Mouse (Mus musculus): ENCODE results near the gene Greb1.

DNA sequence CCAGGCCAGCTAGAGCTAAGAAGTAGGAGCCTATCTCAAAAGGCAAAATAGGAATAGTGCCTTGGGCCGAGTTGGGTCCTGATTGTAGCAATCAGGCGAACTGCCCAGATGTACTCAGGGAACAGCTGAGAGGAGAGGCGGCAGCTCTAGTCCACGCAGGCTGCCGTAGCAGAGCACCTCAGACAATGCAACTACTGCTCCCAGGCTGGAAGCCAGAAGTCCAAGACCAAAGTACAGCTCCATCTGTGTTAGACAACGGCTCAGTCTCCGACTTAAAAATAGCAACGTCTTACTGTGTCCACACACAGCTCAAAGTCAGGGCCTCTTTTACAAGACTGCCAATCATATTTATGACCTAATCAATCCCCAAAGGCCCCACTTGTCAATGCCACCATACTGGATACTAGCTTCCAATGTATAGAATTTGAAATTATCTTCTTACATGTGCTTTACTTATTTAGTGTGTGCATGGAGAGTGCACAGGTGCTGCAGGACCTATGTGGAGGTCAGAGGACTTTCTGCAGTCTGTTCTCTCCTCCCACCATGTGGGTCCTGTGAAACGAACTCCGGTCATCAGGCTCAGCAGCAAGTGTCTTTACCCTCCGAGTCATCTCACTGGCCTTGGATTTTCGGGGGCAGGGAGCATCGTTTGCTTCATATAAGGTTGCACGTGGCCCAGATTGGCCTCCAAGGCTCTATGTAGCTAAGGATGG, 19.5 kb downstream of the Greb1 start:
- TF ChIP-seq CHD2 (IDR thresholded peaks at IDR 0.05; ENCODE audit: low read depth, low read length) (no peak), MAFK (IDR thresholded peaks at IDR 0.05; ENCODE audit: insufficient read depth, low read depth, low read length) (no peak), ZC3H11A (IDR thresholded peaks at IDR 0.05; ENCODE audit: borderline replicate concordance, low read depth, low read length) (no peak)
